Mouse (Mus musculus) cerebellum, postnatal 25 days (tissue): ENCODE measurements around the gene Trpm3.

Source experiments
- DNase-seq, 2 experiments: peaks; one replicate each; pipeline ENCODE4 v3.0.0; 2021; ENCODE audit warnings: mixed read lengths in 2 of 2

The Trpm3 gene

GRCm38 (mm10) chr19:22138590-22139421 lies at the start of gene Trpm3:
Gene Trpm3 (plus strand): TSS chr19:22139046.
- peak; percentile 78 to 86 for DNase-seq

- DNase-seq, result no peak
These were observed 38.3 kb upstream of the Trpm3 start for GRCm38 (mm10) chr19:22100582-22100981.

DNA sequence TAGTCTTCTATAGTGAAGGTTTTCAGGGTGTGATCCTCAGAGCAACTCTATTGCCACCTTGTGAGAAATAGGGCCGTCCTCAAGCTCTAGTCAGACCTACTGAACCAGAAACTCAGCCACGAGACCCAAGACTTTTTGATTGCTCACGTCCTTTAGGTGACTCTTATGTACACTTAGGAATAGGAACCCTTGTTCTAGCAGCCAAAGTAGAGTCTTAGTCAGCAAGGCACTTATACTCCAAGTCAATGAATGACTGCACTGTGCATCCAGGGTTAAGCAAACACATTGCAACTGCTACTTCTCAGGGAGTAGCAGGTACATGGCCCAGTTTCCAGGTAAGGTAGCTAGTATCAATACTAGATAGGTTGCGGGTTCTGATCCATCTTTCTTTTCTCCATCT lies 35.0 kb upstream of the Trpm3 start:
- DNase-seq, result no peak

DNA sequence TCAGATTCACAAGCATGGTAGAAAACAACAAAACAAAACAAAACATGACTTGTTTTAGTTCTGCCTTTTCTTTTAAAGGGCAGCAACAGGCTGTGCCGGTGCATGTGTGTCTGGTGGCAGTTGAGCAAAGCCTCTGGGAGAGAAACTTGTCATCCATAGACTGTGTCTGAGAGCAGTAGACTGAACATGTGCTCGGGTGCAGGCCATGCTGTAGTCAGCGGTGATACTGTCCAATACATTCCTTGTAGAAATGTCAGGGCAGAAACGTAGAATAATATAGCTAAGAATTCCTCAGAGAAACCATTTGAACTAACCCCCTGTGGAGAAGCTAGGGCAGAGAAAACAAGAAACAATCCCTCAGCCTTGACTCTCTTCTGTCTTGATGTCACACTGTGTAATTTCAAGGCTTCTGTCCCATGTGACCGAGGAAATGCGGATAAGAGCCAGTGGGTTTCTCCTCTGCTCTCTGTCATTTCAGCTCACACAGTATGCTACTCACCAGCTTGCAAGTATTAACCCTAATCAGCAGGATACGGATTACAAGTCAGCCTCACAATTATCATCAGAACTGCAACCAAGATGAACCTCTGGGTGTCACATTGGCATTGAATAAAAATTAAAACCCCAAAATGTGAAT lies 33.9 kb upstream of the Trpm3 start:
- no peak for DNase-seq

GRCm38 (mm10) chr19:22105648-22106047 lies 33.2 kb upstream of the Trpm3 start:
- no peak for DNase-seq

DNA sequence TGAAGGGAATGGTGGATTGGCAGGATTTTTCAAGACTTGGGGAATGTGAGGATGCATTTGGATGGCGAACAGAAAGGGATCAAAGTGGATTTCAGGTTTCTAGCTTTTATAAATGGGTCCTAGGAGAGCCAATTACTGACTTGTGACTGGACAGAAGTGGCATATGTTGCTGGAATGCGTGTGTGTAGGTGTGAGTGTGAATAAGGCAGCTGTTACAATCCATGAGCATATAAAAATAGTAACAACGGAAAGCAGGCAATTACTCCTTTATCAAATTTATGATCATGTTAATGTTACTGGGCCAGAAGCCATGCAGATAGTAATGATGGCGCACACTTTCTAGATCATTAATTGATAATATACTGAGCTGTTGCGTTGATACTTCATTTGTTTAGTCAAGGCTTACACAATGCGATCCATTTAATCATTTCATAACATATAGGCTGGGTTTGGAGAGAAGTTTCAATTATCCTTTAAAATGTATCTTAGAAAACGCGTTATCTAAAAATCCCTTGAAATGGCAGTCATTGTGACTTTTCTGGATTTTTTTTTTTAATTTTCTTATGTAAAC lies 29.9 kb upstream of the Trpm3 start:
- DNase-seq, result no peak

GRCm38 (mm10) chr19:22120976-22121375 lies 17.9 kb upstream of the Trpm3 start:
- peak in 1 of 2 experiments; percentile 14 for DNase-seq

DNA sequence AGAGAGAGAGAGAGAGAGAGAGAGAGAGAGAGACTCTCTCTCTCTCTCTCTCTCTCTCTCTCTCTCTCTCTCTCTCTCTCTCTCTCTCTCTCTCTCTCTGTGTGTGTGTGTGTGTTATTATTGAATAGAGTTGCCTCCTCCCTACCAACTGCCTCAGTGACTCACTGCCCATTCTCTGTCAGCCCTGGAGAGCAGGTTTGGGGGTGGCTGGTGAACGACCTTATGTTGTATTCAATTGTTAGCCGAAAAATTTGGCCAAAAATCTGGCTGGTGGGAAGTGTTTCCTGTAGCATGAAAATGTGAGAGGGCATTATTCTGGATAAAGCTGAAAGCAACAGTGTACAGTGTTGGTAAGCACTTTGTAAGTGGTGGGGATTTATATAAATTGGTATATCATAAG lies 17.2 kb upstream of the Trpm3 start:
- no peak for DNase-seq

DNA sequence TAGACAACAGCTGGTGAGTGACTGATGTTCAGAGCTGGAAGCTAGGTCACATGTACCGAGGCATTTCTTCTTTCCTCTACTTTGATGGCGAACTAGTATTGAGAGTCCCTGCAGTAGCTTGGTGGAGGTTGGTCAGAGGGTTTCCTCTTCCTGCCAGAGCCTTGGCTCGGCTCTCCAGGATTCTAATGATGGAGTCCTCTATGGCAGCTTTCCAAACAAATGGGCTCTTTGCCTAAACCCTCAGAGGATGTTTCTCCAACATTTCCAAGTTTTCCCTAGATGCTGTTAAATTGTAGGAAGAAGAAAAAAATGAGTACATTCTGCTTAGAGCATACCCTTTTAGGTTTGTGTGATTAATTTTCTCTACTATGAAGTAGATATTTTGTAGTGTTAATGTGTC lies 6.2 kb upstream of the Trpm3 start:
- peak; percentile 42 to 64 for DNase-seq

GRCm38 (mm10) chr19:22178549-22178948 lies 39.7 kb downstream of the Trpm3 start:
- no peak for DNase-seq

DNA sequence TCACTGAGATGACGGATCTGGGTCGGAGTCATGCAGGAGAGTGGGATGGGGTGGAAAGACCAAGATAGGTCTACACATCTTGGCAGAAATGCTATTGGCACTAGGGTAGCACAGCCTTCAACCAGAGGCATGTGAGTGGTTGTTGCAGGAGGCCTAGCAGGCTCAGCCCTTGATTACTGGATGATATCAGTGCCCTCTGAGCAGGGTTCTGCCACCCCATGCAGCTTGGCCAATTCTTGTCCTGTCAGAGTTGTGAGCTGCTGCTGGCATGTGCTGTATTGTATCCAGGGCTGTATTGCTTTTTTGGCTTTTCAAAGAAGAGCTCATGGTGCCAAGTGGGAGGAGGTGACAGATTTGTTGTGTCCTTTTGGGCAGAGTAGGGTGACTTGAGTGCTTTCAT lies 40.2 kb downstream of the Trpm3 start:
- peak in 1 of 2 experiments; percentile 5 for DNase-seq

DNA sequence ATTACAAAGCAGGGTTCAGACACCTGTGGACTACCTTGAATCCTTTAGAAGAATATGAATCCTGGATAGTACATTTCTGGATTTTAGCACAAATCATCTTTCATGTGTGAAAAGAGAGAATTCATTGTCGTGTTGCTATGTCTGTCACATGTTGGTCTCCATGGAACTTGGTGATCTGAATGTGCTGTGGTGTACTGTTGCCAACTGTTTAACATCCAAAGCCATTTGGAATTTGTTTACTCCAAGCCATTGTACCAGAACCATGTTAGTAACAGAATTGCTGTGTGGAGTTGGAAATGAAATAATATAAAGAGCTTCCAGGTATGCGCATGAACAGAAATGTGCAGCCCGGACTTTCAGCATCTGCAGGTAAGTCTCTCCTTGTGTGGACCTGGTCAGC lies 41.3 kb downstream of the Trpm3 start:
- no peak for DNase-seq

DNA sequence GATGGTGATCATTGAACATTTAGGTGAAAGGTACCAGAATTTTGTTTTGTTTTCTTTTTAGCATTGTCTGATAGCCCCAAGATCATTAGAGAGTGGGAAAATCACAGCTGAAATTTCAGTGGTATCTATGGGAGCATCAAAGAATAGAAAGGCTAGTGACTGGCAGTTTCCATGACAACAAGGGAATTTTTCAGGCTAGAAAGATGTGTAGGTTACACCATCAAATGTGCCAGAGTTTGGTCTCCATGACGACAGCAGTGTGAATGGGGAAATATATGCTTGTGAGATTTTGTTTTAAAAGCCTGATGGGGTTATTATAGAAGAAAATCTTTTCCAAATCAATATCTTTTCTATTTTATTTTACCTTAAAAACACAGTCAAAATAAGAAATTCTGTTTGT lies 50.9 kb downstream of the Trpm3 start:
- DNase-seq, result no peak

DNA sequence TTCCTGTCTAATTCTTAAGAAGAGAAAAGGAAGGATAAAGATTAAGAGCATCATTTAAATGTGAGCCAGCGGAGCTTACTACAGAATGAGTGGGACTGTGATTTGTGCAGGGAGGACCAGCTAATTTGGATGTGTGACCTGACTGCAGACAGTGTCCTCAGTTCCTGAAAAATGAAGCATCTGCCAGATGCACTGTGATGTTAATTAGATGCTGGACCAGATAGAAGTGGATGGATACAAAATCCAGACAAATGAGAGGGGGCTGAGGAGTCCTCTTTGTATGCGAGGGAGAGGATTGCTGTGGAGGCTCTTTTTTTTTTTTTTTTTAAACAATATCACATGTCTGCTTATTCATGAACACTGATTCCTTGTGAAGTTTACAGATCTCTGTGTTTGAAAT lies 83.7 kb downstream of the Trpm3 start:
- DNase-seq, result no peak

DNA sequence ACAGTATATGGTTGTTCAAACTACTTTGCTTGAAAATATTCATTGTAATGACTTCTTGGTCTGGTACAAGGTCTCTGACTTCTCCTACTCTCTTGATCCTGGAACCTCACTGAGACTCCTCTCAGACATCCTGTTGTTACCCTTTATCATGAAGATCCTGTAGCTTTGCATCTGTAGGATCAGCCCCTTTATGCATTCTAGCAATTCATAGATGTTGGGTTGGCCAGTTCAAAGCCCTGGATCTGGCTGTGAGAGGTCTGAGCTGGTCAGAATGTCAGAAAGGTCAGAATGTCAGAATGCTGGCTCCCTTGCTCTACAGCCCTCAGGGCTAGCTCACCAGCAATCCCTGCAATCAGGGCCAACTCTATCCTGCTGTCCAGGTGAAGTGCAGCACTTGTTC lies 95.3 kb downstream of the Trpm3 start:
- no peak for DNase-seq

- DNase-seq, result no peak
These were observed 110.2 kb downstream of the Trpm3 start for GRCm38 (mm10) chr19:22249076-22249475.

GRCm38 (mm10) chr19:22272916-22273315 lies 134.1 kb downstream of the Trpm3 start:
- DNase-seq, result no peak

- no peak for DNase-seq
These were observed 145.8 kb downstream of the Trpm3 start for GRCm38 (mm10) chr19:22284651-22285050.

DNA sequence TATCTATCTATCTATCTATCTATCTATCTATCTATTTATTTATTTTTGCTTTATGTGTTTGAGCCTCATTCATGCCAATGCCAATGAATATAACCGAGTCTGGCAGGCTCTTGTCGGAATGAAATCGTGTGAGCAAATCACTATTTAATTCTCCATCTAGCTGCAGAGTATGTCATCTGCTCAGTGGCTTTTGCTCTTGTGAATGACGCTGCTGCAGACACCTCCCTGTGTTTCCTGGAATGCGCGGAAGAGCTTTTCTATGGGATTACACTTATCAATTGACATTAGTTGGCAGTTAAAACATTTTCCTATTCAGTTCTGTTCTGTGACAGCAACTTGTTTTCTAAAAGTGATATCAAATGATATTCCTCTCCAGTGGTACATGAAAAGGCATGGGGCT lies 153.8 kb downstream of the Trpm3 start:
- no peak for DNase-seq

DNA sequence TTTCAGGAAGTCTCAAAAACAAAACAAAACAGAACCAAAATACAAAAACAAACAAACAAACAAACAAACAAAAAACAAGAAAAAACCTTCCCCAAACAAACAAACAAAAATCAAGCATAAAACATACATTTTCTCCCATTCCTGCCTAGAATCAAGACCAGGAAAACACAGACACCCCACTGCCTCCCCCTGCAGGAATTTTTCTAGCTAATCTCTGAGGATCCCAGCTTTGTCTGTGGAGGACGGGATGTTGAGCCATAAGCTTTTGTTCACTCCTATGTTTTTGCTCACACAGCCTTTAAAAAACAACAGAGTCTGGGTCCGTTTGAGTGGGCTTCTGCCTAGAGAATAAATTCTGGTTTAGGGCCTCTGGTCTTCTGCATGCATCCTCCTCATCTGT lies 162.1 kb downstream of the Trpm3 start:
- peak in 1 of 2 experiments; percentile 16 for DNase-seq

- peak; percentile 75 to 80 for DNase-seq
These were observed 164.4 kb downstream of the Trpm3 start for GRCm38 (mm10) chr19:22303021-22303951.

DNA sequence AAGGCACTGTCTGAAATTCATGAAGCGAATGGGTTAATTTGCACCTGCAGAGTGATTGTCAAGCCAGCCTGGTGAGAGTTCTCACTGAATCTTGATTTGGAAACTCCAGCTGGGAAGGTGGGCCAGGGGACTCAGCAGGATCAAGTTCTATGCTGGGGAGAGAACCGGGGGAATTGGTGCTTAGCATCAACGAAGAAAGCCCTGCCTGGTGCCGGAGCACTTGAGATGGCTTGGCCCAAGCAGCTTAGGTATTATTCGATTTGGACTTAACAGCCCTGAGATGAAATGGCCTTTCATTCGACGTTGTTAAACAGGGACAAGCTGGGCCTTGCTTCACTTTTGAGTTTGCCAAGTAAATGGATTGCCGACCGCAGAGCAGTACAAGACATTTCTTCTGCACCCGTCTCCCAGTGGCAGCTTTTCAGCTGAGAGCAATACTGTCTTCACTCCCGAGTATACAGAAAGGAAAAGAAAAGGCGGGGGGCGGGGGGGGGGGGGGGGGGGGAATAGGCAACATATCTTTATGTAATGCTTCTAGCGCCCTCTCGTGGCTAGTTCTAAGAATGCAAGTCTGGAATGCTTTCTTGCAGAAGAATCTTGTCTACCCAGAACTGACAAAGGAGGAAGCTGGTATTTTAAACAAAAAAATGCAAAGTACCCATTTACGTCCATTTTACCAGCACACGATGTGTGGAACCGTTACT lies 165.3 kb downstream of the Trpm3 start:
- peak; percentile 80 to 93 for DNase-seq
